Mouse (Mus musculus) embryo, embryonic 10 days (tissue): ENCODE measurements around the gene Zfp335.
"Not testable (repeated sequence)": the region's sequence is repeated elsewhere in the genome, so short reads cannot be mapped to it uniquely, and the experiment has no call there.

Experiments used
- DNase-seq: peaks from one replicate; pipeline ENCODE4 v3.0.0-alpha.2; 2015; ENCODE audit warnings: low spot score

Gene Zfp335

GRCm38 (mm10) chr2:164866741-164867551, 44.6 kb downstream of the Zfp335 start:
- no peak for DNase-seq

GRCm38 (mm10) chr2:164864593-164864992, 47.0 kb downstream of the Zfp335 start:
- DNase-seq = no peak

GRCm38 (mm10) chr2:164863411-164863810, 48.1 kb downstream of the Zfp335 start:
- DNase-seq = not testable (repeated sequence)

GRCm38 (mm10) chr2:164862179-164862861, 49.2 kb downstream of the Zfp335 start:
- DNase-seq = peak; percentile 70

GRCm38 (mm10) chr2:164861094-164861493, 50.5 kb downstream of the Zfp335 start:
- DNase-seq = no peak

GRCm38 (mm10) chr2:164859640-164860432, 51.7 kb downstream of the Zfp335 start:
- no peak for DNase-seq

- peak; percentile 40 for DNase-seq
These were observed 52.4 kb downstream of the Zfp335 start for GRCm38 (mm10) chr2:164859155-164859554.

GRCm38 (mm10) chr2:164857842-164858553, 53.6 kb downstream of the Zfp335 start:
- peak; percentile 52 for DNase-seq

GRCm38 (mm10) chr2:164857101-164857821, 54.3 kb downstream of the Zfp335 start, which contains the start of gene Pltp:
TSS of gene Pltp (minus strand) at chr2:164857711.
- peak; percentile 86 for DNase-seq

- DNase-seq = peak; percentile 35
These were observed 55.1 kb downstream of the Zfp335 start for GRCm38 (mm10) chr2:164856309-164857100.

GRCm38 (mm10) chr2:164855572-164855971, 56.0 kb downstream of the Zfp335 start:
- DNase-seq = not testable (repeated sequence)

GRCm38 (mm10) chr2:164850061-164850460, 61.5 kb downstream of the Zfp335 start:
- DNase-seq = no peak

- DNase-seq = no peak
These were observed 65.8 kb downstream of the Zfp335 start for GRCm38 (mm10) chr2:164845782-164846181.
